Mouse (Mus musculus) kidney, adult 9 months (tissue): ENCODE data around the gene Gm20388.
"Not testable (repeated sequence)": the region's sequence is repeated elsewhere in the genome, so short reads cannot be mapped to it uniquely, and the experiment has no call there.

Experiments
- DNase-seq: peaks from one replicate; pipeline ENCODE4 v3.0.0; 2022

Gm20388 gene

GRCm38 (mm10) chr8:121313458-121313857 lies 1402.8 kb downstream of the Gm20388 start:
- no peak for DNase-seq

GRCm38 (mm10) chr8:121314036-121314435 lies 1403.4 kb downstream of the Gm20388 start:
- DNase-seq, result no peak

- DNase-seq, result no peak
Measured at GRCm38 (mm10) chr8:121315569-121315968, 1404.9 kb downstream of the Gm20388 start.

- no peak for DNase-seq
Measured at GRCm38 (mm10) chr8:121316009-121316408, 1405.4 kb downstream of the Gm20388 start.

- DNase-seq, result not testable (repeated sequence)
Measured at GRCm38 (mm10) chr8:121318756-121319155, 1408.1 kb downstream of the Gm20388 start.

GRCm38 (mm10) chr8:121319491-121319890 lies 1408.8 kb downstream of the Gm20388 start:
- DNase-seq, result no peak

GRCm38 (mm10) chr8:121326164-121326910 lies 1415.7 kb downstream of the Gm20388 start:
- DNase-seq, result no peak

GRCm38 (mm10) chr8:121332436-121332835 lies 1421.8 kb downstream of the Gm20388 start:
- peak; percentile 67 for DNase-seq

- peak; percentile 79 for DNase-seq
Measured at GRCm38 (mm10) chr8:121334495-121335424, 1424.1 kb downstream of the Gm20388 start.

- no peak for DNase-seq
Measured at GRCm38 (mm10) chr8:121335684-121336083, 1425.0 kb downstream of the Gm20388 start.

GRCm38 (mm10) chr8:121342931-121343330 lies 1432.3 kb downstream of the Gm20388 start:
- no peak for DNase-seq

GRCm38 (mm10) chr8:121344486-121344885 lies 1433.8 kb downstream of the Gm20388 start:
- DNase-seq, result no peak

- no peak for DNase-seq
Measured at GRCm38 (mm10) chr8:121346175-121346574, 1435.5 kb downstream of the Gm20388 start.

GRCm38 (mm10) chr8:121346862-121347261 lies 1436.2 kb downstream of the Gm20388 start:
- DNase-seq, result peak; percentile 39

- no peak for DNase-seq
Measured at GRCm38 (mm10) chr8:121348998-121349397, 1438.4 kb downstream of the Gm20388 start.

- no peak for DNase-seq
Measured at GRCm38 (mm10) chr8:121350803-121351202, 1440.2 kb downstream of the Gm20388 start.

- DNase-seq, result no peak
Measured at GRCm38 (mm10) chr8:121354844-121355243, 1444.2 kb downstream of the Gm20388 start.

- no peak for DNase-seq
Measured at GRCm38 (mm10) chr8:121357451-121357850, 1446.8 kb downstream of the Gm20388 start.

GRCm38 (mm10) chr8:121358609-121359008 lies 1448.0 kb downstream of the Gm20388 start:
- peak; percentile 36 for DNase-seq

GRCm38 (mm10) chr8:121359131-121359981 lies 1448.7 kb downstream of the Gm20388 start:
- peak; percentile 37 for DNase-seq

GRCm38 (mm10) chr8:121360001-121360400 lies 1449.4 kb downstream of the Gm20388 start:
- no peak for DNase-seq

- no peak for DNase-seq
Measured at GRCm38 (mm10) chr8:121361166-121361565, 1450.5 kb downstream of the Gm20388 start.

GRCm38 (mm10) chr8:121364646-121365045 lies 1454.0 kb downstream of the Gm20388 start:
- DNase-seq, result no peak
